Mouse (Mus musculus): ENCODE measurements around the gene Casd1. TPM values are rescaled to one million over a fixed set of nuclear protein-coding genes. Genes with fewer than 3 reads are reported as not detected.
"Not testable (repeated sequence)": the region's sequence is repeated elsewhere in the genome, so short reads cannot be mapped to it uniquely, and the experiment has no call there.

Gene Casd1
- polyA plus RNA-seq, 1 experiment from 2014 or later = 51.6 TPM

DNA sequence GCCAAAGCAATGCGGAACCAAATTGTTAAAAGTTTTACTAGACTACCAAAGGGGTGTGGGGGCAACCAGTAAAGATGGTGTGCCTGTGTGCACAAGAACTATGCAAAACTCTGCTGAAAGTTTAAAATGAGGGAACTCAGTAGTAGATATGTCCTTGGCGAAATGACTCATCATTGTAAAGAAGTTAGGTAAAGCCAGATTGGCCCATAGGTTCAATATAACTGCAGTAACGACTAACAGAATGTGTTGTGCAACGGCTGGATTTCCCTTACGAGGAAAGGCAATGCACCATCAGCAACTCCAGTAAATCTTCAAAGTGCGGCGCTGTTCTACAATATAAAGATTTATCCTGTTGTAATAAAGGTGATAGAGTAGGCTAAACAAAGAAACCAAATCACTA is 11.8 kb downstream of the Casd1 start:
- peaks cover 3% of the 10 kb centered on the region; the same call in 1 of the 2 replicates for H3K9me3 ChIP-seq
- ATAC-seq (ENCODE audit: insufficient number of reproducible peaks, insufficient read depth, low FRiP score, low TSS enrichment, low read depth) = no peak
- H3K4me1 ChIP-seq (replicated peaks) = peaks cover 5% of the 10 kb centered on the region
- H3K4me2 ChIP-seq = no peak overlapping the region
- H3K27ac ChIP-seq = no peak overlapping the region
- no peak overlapping the region for H3K9ac ChIP-seq (replicated peaks)
- H3K36me3 ChIP-seq = peaks cover 27% of the 10 kb centered on the region
- H3K27me3 ChIP-seq = no peaks in the 10 kb centered on the region
- H3K4me3 ChIP-seq (replicated peaks) = no peak overlapping the region
- WGBS = 64% methylated on average over 7 of the region's 7 CpGs

DNA sequence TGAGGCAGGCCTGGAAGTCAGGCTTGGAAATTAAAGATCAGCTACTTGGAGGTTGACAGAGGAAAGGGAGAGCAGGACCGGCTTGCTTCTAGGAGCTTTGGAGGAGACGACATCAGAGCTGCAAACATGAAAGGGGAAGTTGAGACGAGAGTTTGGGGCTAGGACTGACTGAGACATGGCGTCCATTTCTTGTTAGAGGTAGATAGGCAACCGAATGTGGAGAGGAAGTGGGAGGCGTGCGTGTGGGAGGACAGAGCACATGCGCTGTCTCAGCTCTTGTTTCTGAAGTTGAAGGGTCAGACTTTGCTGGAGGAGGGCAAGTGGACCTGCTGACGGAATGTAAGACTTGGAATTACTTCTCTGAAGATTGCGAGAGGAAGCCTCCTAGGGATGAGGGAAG is 17.3 kb downstream of the Casd1 start:
- Histone ChIP-seq H3K4me2 (no peak overlapping the region), H3K4me3 (replicated peaks) (no peak overlapping the region), H3K9me3 (peaks cover 3% of the 10 kb centered on the region; the same call in 1 of the 2 replicates), H3K36me3 (peaks cover 52% of the 10 kb centered on the region), H3K9ac (replicated peaks) (no peak overlapping the region), H3K27ac (no peak overlapping the region), H3K4me1 (replicated peaks) (no peaks in the 10 kb centered on the region), H3K27me3 (no peaks in the 10 kb centered on the region)
- ATAC-seq (ENCODE audit: insufficient number of reproducible peaks, insufficient read depth, low FRiP score, low TSS enrichment, low read depth) = no peak
- 86% methylated on average over 10 of the region's 10 CpGs for WGBS

DNA sequence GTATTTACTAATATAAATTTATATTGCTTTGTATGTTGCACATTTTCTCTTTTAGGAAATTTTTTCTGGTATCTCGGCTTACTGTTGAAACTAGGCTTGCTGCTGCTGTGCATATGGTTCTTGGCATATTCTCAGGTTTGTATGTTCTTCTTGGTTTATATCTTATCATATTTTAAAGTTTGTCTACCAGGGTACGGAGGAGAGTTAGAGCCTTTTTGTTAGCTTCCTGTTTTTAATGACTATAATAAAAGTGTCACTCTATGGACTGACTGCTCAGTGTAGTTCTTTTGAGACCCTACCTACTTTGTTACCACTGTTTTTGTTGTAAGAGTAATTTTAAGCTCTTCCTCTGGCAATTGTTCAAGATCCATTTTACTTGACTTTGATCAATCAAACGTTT is 30.8 kb downstream of the Casd1 start:
- Histone ChIP-seq H3K9ac (replicated peaks) (no peak overlapping the region), H3K27me3 (no peaks in the 10 kb centered on the region), H3K9me3 (no peaks in the 10 kb centered on the region), H3K27ac (no peak overlapping the region), H3K36me3 (peaks cover 12% of the 10 kb centered on the region; the same call in 1 of the 2 replicates), H3K4me3 (replicated peaks) (no peak overlapping the region), H3K4me2 (no peak overlapping the region), H3K4me1 (replicated peaks) (peaks cover 22% of the 10 kb centered on the region)
- WGBS = 32% methylated on average over 3 of the region's 3 CpGs
- no peak for ATAC-seq (ENCODE audit: insufficient number of reproducible peaks, insufficient read depth, low FRiP score, low TSS enrichment, low read depth)

- Histone ChIP-seq H3K36me3 (peaks cover 25% of the 10 kb centered on the region; the same call in 1 of the 2 replicates), H3K27ac (no peak overlapping the region), H3K4me2 (no peak overlapping the region), H3K4me3 (replicated peaks) (no peak overlapping the region), H3K9ac (replicated peaks) (no peak overlapping the region), H3K27me3 (no peaks in the 10 kb centered on the region), H3K9me3 (no peaks in the 10 kb centered on the region), H3K4me1 (replicated peaks) (peaks cover 22% of the 10 kb centered on the region)
- no peak for ATAC-seq (ENCODE audit: insufficient number of reproducible peaks, insufficient read depth, low FRiP score, low TSS enrichment, low read depth)
- 87% methylated on average over 4 of the region's 4 CpGs for WGBS
Measured at GRCm38 (mm10) chr6:4633189-4633588, 32.5 kb downstream of the Casd1 start.

DNA sequence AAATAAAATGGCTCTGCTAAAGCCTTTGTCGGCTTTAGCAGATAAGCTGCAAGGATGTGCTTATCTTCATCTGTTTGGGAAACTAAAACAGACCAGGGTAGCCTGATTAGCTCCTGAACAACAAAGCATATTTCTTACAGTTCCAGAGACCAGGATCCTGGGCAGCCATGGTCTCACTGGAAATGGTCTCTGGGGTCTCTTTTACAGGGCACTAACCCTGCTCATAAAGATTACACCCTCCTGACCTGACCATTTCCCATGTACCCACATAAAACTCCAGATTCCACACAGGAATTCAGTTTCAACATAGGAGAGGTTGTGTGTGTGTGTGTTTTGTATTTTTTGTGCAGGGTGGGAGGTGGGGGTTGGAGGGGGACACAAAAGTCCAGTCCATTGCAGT is 34.2 kb downstream of the Casd1 start:
- Histone ChIP-seq H3K27me3 (no peaks in the 10 kb centered on the region), H3K9me3 (no peaks in the 10 kb centered on the region), H3K9ac (replicated peaks) (no peak overlapping the region), H3K27ac (peak overlapping the region; percentile 53; the same call in 1 of the 2 replicates), H3K4me3 (replicated peaks) (no peak overlapping the region), H3K4me2 (peak overlapping the region; percentile 19), H3K4me1 (replicated peaks) (peaks cover 22% of the 10 kb centered on the region), H3K36me3 (peaks cover 24% of the 10 kb centered on the region; the same call in 1 of the 2 replicates)
- peak; percentile 76; the same call in 1 of the 2 replicates for ATAC-seq (ENCODE audit: insufficient number of reproducible peaks, insufficient read depth, low FRiP score, low TSS enrichment, low read depth)
- 17% methylated on average over 1 of the region's 1 CpGs for WGBS

- Histone ChIP-seq H3K27ac (no peak overlapping the region), H3K4me1 (replicated peaks) (no peaks in the 10 kb centered on the region), H3K9me3 (no peaks in the 10 kb centered on the region), H3K27me3 (no peaks in the 10 kb centered on the region), H3K9ac (replicated peaks) (no peak overlapping the region), H3K4me3 (replicated peaks) (no peak overlapping the region), H3K36me3 (peaks cover 33% of the 10 kb centered on the region; the same call in 1 of the 2 replicates), H3K4me2 (no peak overlapping the region)
- 86% methylated on average over 7 of the region's 7 CpGs for WGBS
- no peak for ATAC-seq (ENCODE audit: insufficient number of reproducible peaks, insufficient read depth, low FRiP score, low TSS enrichment, low read depth)
Measured at GRCm38 (mm10) chr6:4642068-4642467, 41.4 kb downstream of the Casd1 start.

GRCm38 (mm10) chr6:4647351-4647750 is 46.7 kb downstream of the Casd1 start:
- no peaks in the 10 kb centered on the region for H3K27me3 ChIP-seq
- peaks cover 2% of the 10 kb centered on the region; the same call in 1 of the 2 replicates for H3K36me3 ChIP-seq
- no peak overlapping the region for H3K27ac ChIP-seq
- no peak overlapping the region for H3K4me2 ChIP-seq
- H3K4me1 ChIP-seq (replicated peaks) = no peaks in the 10 kb centered on the region
- no peak overlapping the region for H3K9ac ChIP-seq (replicated peaks)
- no peak for ATAC-seq (ENCODE audit: insufficient number of reproducible peaks, insufficient read depth, low FRiP score, low TSS enrichment, low read depth)
- WGBS = 89% methylated on average over 3 of the region's 3 CpGs
- no peak overlapping the region for H3K4me3 ChIP-seq (replicated peaks)
- no peaks in the 10 kb centered on the region for H3K9me3 ChIP-seq

GRCm38 (mm10) chr6:4652596-4653134 is 52.0 kb downstream of the Casd1 start:
- H3K4me2 ChIP-seq = no peak overlapping the region
- no peak overlapping the region for H3K4me3 ChIP-seq (replicated peaks)
- no peak overlapping the region for H3K9ac ChIP-seq (replicated peaks)
- no peaks in the 10 kb centered on the region for H3K36me3 ChIP-seq
- H3K9me3 ChIP-seq = peaks cover 8% of the 10 kb centered on the region
- no peak overlapping the region for H3K27ac ChIP-seq
- no peak for ATAC-seq (ENCODE audit: insufficient number of reproducible peaks, insufficient read depth, low FRiP score, low TSS enrichment, low read depth)
- no peaks in the 10 kb centered on the region for H3K4me1 ChIP-seq (replicated peaks)
- 70% methylated on average over 8 of the region's 8 CpGs for WGBS
- H3K27me3 ChIP-seq = no peaks in the 10 kb centered on the region

DNA sequence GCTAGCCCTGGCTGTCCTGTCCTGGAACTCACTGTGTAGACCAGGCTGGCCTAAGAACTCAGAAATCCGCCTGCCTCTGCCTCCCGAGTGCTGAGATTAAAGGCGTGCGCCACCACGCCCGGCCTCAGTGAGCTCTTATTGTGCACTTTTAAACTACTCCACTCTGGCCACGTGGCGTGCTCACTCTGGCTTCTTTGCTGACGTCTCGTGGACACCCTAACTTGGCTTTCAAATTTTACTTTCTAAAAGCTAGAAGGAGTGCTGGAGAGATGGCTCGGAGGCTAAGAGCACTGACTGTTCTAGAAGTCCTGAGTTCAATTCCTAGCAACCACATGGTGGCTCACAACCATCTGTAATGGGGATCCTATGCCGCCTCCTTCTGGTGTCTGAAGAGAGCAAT is 53.1 kb downstream of the Casd1 start:
- H3K9me3 ChIP-seq; H3K4me2 ChIP-seq; H3K27me3 ChIP-seq; H3K27ac ChIP-seq; H3K4me3 ChIP-seq (replicated peaks); H3K4me1 ChIP-seq (replicated peaks); ATAC-seq (ENCODE audit: insufficient number of reproducible peaks, insufficient read depth, low FRiP score, low TSS enrichment, low read depth); H3K36me3 ChIP-seq; H3K9ac ChIP-seq (replicated peaks): not testable (repeated sequence)
- 94% methylated on average over 12 of the region's 12 CpGs for WGBS

DNA sequence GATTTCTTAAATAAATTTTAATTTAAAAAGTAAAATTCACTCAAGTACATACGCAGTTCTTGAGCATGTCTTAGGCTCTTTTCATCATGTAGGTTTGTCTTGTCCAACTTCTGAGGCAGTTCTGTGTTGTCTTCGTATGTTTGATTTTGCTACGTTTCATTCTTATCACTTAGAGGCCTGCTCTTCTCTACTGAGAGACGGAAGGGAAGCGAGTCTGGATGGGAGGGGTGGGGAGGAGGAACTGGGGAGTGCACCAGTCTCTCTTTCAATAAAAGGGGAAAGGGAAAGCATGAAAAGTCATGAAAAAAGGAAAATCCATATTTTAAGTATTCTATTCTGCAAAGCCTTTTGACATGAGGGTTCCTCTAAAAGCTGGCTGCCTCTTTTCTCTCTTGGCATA is 54.8 kb downstream of the Casd1 start:
- Histone ChIP-seq H3K4me2 (no peak overlapping the region), H3K9ac (replicated peaks) (no peak overlapping the region), H3K27me3 (no peaks in the 10 kb centered on the region), H3K9me3 (peaks cover 8% of the 10 kb centered on the region), H3K4me3 (replicated peaks) (no peak overlapping the region), H3K27ac (no peak overlapping the region), H3K36me3 (no peaks in the 10 kb centered on the region), H3K4me1 (replicated peaks) (no peaks in the 10 kb centered on the region)
- no peak for ATAC-seq (ENCODE audit: insufficient number of reproducible peaks, insufficient read depth, low FRiP score, low TSS enrichment, low read depth)
- WGBS = 78% methylated on average over 5 of the region's 5 CpGs

GRCm38 (mm10) chr6:4655924-4656323 is 55.3 kb downstream of the Casd1 start:
- no peak overlapping the region for H3K4me3 ChIP-seq (replicated peaks)
- no peak for ATAC-seq (ENCODE audit: insufficient number of reproducible peaks, insufficient read depth, low FRiP score, low TSS enrichment, low read depth)
- H3K36me3 ChIP-seq = no peaks in the 10 kb centered on the region
- WGBS = 94% methylated on average over 4 of the region's 4 CpGs
- H3K27me3 ChIP-seq = no peaks in the 10 kb centered on the region
- H3K27ac ChIP-seq = no peak overlapping the region
- no peaks in the 10 kb centered on the region for H3K4me1 ChIP-seq (replicated peaks)
- H3K9ac ChIP-seq (replicated peaks) = no peak overlapping the region
- no peak overlapping the region for H3K4me2 ChIP-seq
- H3K9me3 ChIP-seq = peaks cover 8% of the 10 kb centered on the region

GRCm38 (mm10) chr6:4658861-4659260 is 58.2 kb downstream of the Casd1 start:
- no peak overlapping the region for H3K9ac ChIP-seq (replicated peaks)
- no peak for ATAC-seq (ENCODE audit: insufficient number of reproducible peaks, insufficient read depth, low FRiP score, low TSS enrichment, low read depth)
- 88% methylated on average over 13 of the region's 13 CpGs for WGBS
- H3K36me3 ChIP-seq = no peaks in the 10 kb centered on the region
- no peak overlapping the region for H3K27ac ChIP-seq
- no peaks in the 10 kb centered on the region for H3K4me1 ChIP-seq (replicated peaks)
- no peaks in the 10 kb centered on the region for H3K9me3 ChIP-seq
- no peak overlapping the region for H3K4me3 ChIP-seq (replicated peaks)
- no peaks in the 10 kb centered on the region for H3K27me3 ChIP-seq
- no peak overlapping the region for H3K4me2 ChIP-seq

All from limb, embryonic 12.5 days (tissue).